Mouse (Mus musculus): Measurements from ENCODE around the gene March6. TPM values are rescaled to one million over a fixed set of nuclear protein-coding genes. Genes with fewer than 3 reads are reported as not detected.

Gene March6
- total RNA-seq, 1 experiment, result 67.6 TPM

- in situ Hi-C loops (cut with MboI; ENCODE audit: low sequenced_read_pairs in 2 of 2, unreplicated experiment in 2 of 2), result no loop called here
- no peak for DNase-seq (ENCODE audit: low read depth, low spot score)
- Histone ChIP-seq H3K9ac (ENCODE audit: insufficient read depth, low read depth, low read length, poor library complexity, severe bottlenecking) (no peak overlapping the region), H3K36me3 (ENCODE audit: control insufficient read depth, insufficient read depth, low read length, poor library complexity, severe bottlenecking) (no peaks in the 10 kb centered on the region), H3K27ac (ENCODE audit: insufficient read depth, low read depth, low read length, poor library complexity, severe bottlenecking) (no peak overlapping the region), H3K4me1 (ENCODE audit: control insufficient read depth in 2 of 2, insufficient read depth in 2 of 2, low read length in 2 of 2, poor library complexity in 1 of 2) (no peaks in the 10 kb centered on the region), H3K4me3 (ENCODE audit: insufficient read depth in 1 of 2, low read depth in 1 of 2, low read length in 2 of 2, poor library complexity in 1 of 2, severe bottlenecking in 1 of 2) (no peak overlapping the region), H3K9me3 (ENCODE audit: control insufficient read depth, insufficient read depth, low read depth, low read length) (no peaks in the 10 kb centered on the region)
- no peak for TF ChIP-seq ZNF384 (IDR thresholded peaks at IDR 0.05; ENCODE audit: low read depth, low read length)
- no peak for TF ChIP-seq CHD2 (IDR thresholded peaks at IDR 0.05; ENCODE audit: low read depth, low read length)
- no peak for TF ChIP-seq HCFC1 (IDR thresholded peaks at IDR 0.05; ENCODE audit: borderline replicate concordance, insufficient read depth, low read length)
- no peak for TF ChIP-seq ZC3H11A (IDR thresholded peaks at IDR 0.05; ENCODE audit: borderline replicate concordance, low read depth, low read length)
- no peak for TF ChIP-seq MAFK (IDR thresholded peaks at IDR 0.05; ENCODE audit: insufficient read depth, low read depth, low read length)
Measured at GRCm38 (mm10) chr15:31510477-31511405, 20.1 kb downstream of the March6 start.

DNA sequence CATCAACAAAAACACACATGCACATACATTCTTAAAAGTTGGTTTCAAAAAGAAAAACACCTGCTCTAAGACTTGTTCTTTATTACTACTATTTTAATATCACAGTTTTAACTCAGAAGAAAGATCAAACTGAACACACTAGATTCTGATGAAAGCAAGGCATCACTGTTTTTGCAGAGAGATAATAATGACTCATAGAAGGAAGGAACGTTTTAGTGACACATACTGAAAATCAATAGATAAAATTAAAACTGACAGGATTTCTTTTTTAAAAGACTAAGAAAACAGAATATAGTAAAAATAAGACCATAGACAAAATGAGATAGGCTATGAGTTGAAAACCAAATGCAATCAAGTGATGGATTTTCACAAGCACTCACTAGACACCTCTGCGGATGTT lies 25.8 kb downstream of the March6 start:
- no peak overlapping the region for H3K27ac ChIP-seq (ENCODE audit: insufficient read depth, low read depth, low read length, poor library complexity, severe bottlenecking)
- no peak for DNase-seq (ENCODE audit: low read depth, low spot score)
- H3K9me3 ChIP-seq (ENCODE audit: control insufficient read depth, insufficient read depth, low read depth, low read length), result no peaks in the 10 kb centered on the region
- no peak overlapping the region for H3K4me3 ChIP-seq (ENCODE audit: insufficient read depth in 1 of 2, low read depth in 1 of 2, low read length in 2 of 2, poor library complexity in 1 of 2, severe bottlenecking in 1 of 2)
- H3K36me3 ChIP-seq (ENCODE audit: control insufficient read depth, insufficient read depth, low read length, poor library complexity, severe bottlenecking), result 0 out of 2 replicates have a peak, but pooled peaks cover 1% of the 10 kb centered on the region
- in situ Hi-C loops (cut with MboI; ENCODE audit: low sequenced_read_pairs in 2 of 2, unreplicated experiment in 2 of 2), result no loop called here
- TF ChIP-seq HCFC1 (IDR thresholded peaks at IDR 0.05; ENCODE audit: borderline replicate concordance, insufficient read depth, low read length) (no peak), MAFK (IDR thresholded peaks at IDR 0.05; ENCODE audit: insufficient read depth, low read depth, low read length) (no peak), ZC3H11A (IDR thresholded peaks at IDR 0.05; ENCODE audit: borderline replicate concordance, low read depth, low read length) (no peak), ZNF384 (IDR thresholded peaks at IDR 0.05; ENCODE audit: low read depth, low read length) (no peak), CHD2 (IDR thresholded peaks at IDR 0.05; ENCODE audit: low read depth, low read length) (no peak)
- no peaks in the 10 kb centered on the region for H3K4me1 ChIP-seq (ENCODE audit: control insufficient read depth in 2 of 2, insufficient read depth in 2 of 2, low read length in 2 of 2, poor library complexity in 1 of 2)
- no peak overlapping the region for H3K9ac ChIP-seq (ENCODE audit: insufficient read depth, low read depth, low read length, poor library complexity, severe bottlenecking)

DNA sequence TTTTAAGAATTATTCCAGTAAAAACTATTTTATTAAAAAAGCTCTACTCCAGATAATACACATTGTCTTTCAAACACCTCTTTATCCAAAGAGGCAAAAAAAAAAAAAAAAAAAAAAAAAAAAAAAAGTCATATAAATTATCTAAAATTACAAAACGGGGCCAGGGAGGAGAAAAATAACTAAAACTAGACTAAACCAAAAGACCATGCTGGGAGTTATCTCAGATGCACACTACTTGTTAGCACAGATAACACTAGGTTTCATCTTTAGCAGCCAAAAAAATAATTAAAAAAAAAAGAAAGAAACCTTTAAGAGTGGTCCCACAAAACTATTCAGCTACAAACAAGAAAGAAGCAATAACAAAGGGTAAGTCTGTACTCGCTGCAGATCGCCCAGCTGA lies 27.4 kb downstream of the March6 start:
- Histone ChIP-seq H3K4me1 (ENCODE audit: control insufficient read depth in 2 of 2, insufficient read depth in 2 of 2, low read length in 2 of 2, poor library complexity in 1 of 2) (no peaks in the 10 kb centered on the region), H3K4me3 (ENCODE audit: insufficient read depth in 1 of 2, low read depth in 1 of 2, low read length in 2 of 2, poor library complexity in 1 of 2, severe bottlenecking in 1 of 2) (no peak overlapping the region), H3K9me3 (ENCODE audit: control insufficient read depth, insufficient read depth, low read depth, low read length) (no peaks in the 10 kb centered on the region), H3K27ac (ENCODE audit: insufficient read depth, low read depth, low read length, poor library complexity, severe bottlenecking) (no peak overlapping the region), H3K9ac (ENCODE audit: insufficient read depth, low read depth, low read length, poor library complexity, severe bottlenecking) (no peak overlapping the region), H3K36me3 (ENCODE audit: control insufficient read depth, insufficient read depth, low read length, poor library complexity, severe bottlenecking) (peaks cover 2% of the 10 kb centered on the region; the same call in 1 of the 2 replicates)
- TF ChIP-seq ZNF384 (IDR thresholded peaks at IDR 0.05; ENCODE audit: low read depth, low read length) (no peak), ZC3H11A (IDR thresholded peaks at IDR 0.05; ENCODE audit: borderline replicate concordance, low read depth, low read length) (no peak), MAFK (IDR thresholded peaks at IDR 0.05; ENCODE audit: insufficient read depth, low read depth, low read length) (no peak), HCFC1 (IDR thresholded peaks at IDR 0.05; ENCODE audit: borderline replicate concordance, insufficient read depth, low read length) (no peak), CHD2 (IDR thresholded peaks at IDR 0.05; ENCODE audit: low read depth, low read length) (no peak)
- in situ Hi-C loops (cut with MboI; ENCODE audit: low sequenced_read_pairs in 2 of 2, unreplicated experiment in 2 of 2), result no loop called here
- DNase-seq (ENCODE audit: low read depth, low spot score), result no peak

- peaks cover 4% of the 10 kb centered on the region; the same call in 1 of the 2 replicates for H3K36me3 ChIP-seq (ENCODE audit: control insufficient read depth, insufficient read depth, low read length, poor library complexity, severe bottlenecking)
- no peak overlapping the region for H3K27ac ChIP-seq (ENCODE audit: insufficient read depth, low read depth, low read length, poor library complexity, severe bottlenecking)
- TF ChIP-seq HCFC1 (IDR thresholded peaks at IDR 0.05; ENCODE audit: borderline replicate concordance, insufficient read depth, low read length) (no peak), CHD2 (IDR thresholded peaks at IDR 0.05; ENCODE audit: low read depth, low read length) (no peak), ZC3H11A (IDR thresholded peaks at IDR 0.05; ENCODE audit: borderline replicate concordance, low read depth, low read length) (no peak), MAFK (IDR thresholded peaks at IDR 0.05; ENCODE audit: insufficient read depth, low read depth, low read length) (no peak), ZNF384 (IDR thresholded peaks at IDR 0.05; ENCODE audit: low read depth, low read length) (no peak)
- H3K9ac ChIP-seq (ENCODE audit: insufficient read depth, low read depth, low read length, poor library complexity, severe bottlenecking), result no peak overlapping the region
- no peak overlapping the region for H3K4me3 ChIP-seq (ENCODE audit: insufficient read depth in 1 of 2, low read depth in 1 of 2, low read length in 2 of 2, poor library complexity in 1 of 2, severe bottlenecking in 1 of 2)
- no peaks in the 10 kb centered on the region for H3K4me1 ChIP-seq (ENCODE audit: control insufficient read depth in 2 of 2, insufficient read depth in 2 of 2, low read length in 2 of 2, poor library complexity in 1 of 2)
- no peak for DNase-seq (ENCODE audit: low read depth, low spot score)
- H3K9me3 ChIP-seq (ENCODE audit: control insufficient read depth, insufficient read depth, low read depth, low read length), result no peaks in the 10 kb centered on the region
- in situ Hi-C loops (cut with MboI; ENCODE audit: low sequenced_read_pairs in 2 of 2, unreplicated experiment in 2 of 2), result no loop called here
Measured at GRCm38 (mm10) chr15:31502996-31503395, 27.9 kb downstream of the March6 start.

Data from ES-E14 (cell line).